Mouse (Mus musculus) hindbrain, embryonic 11.5 days (tissue): ENCODE data around the gene Opn1sw. TPM values are rescaled to one million over a fixed set of nuclear protein-coding genes. Genes with fewer than 3 reads are reported as not detected.
A peak's percentile ranks its signal among the peaks of the same experiment; 100 is the strongest.
"Not testable (repeated sequence)": the region's sequence is repeated elsewhere in the genome, so short reads cannot be mapped to it uniquely, and the experiment has no call there.

Source experiments
- ATAC-seq: fragments of 200-750 bp; cut with Nextera tagmentation; 2 replicates; pipeline ENCODE4 v1.8.0; 2017; ENCODE audit warnings: mild to moderate bottlenecking, moderate TSS enrichment, moderate library complexity; ENCODE audit not compliant: low FRiP score
- DNase-seq: peaks from one replicate; pipeline ENCODE4 v3.0.0-alpha.2; 2015; ENCODE audit warnings: low spot score
- H3K27ac ChIP-seq: fragments of 300-500 bp; sonication (generic); 2 replicates; pipeline ENCODE4 v1.5.1; 2014; ENCODE audit warnings: mild to moderate bottlenecking, low read depth, low read length
- H3K27me3 ChIP-seq: fragments of 300-500 bp; sonication (generic); 2 replicates; pipeline ENCODE4 v1.6.1; 2014; ENCODE audit warnings: mild to moderate bottlenecking, low read length, moderate library complexity, mixed read lengths; ENCODE audit not compliant: control insufficient read depth, insufficient read depth
- H3K36me3 ChIP-seq: fragments of 300-500 bp; sonication (generic); 2 replicates; pipeline ENCODE4 v1.6.1; 2014; ENCODE audit warnings: mild to moderate bottlenecking, low read length, moderate library complexity, mixed read lengths; ENCODE audit not compliant: control insufficient read depth, insufficient read depth
- H3K4me1 ChIP-seq: fragments of 300-500 bp; sonication (generic); replicated peaks from 2 replicates; pipeline ENCODE4 v1.6.1; 2014; ENCODE audit warnings: low read length, mixed read lengths; ENCODE audit not compliant: control insufficient read depth, insufficient read depth
- H3K4me2 ChIP-seq: fragments of 300-500 bp; sonication (generic); replicated peaks from 2 replicates; pipeline ENCODE4 v1.6.1; 2014; ENCODE audit warnings: mild to moderate bottlenecking, low read depth, low read length
- H3K4me3 ChIP-seq: fragments of 300-500 bp; sonication (generic); 2 replicates; pipeline ENCODE4 v1.5.1; 2014; ENCODE audit warnings: low read depth, low read length
- H3K9ac ChIP-seq: fragments of 300-500 bp; sonication (generic); 2 replicates; pipeline ENCODE4 v1.6.1; 2014; ENCODE audit warnings: low read depth, low read length
- H3K9me3 ChIP-seq: fragments of 300-500 bp; sonication (generic); 2 replicates; pipeline ENCODE4 v1.6.1; 2016; ENCODE audit warnings: low read length; ENCODE audit not compliant: control insufficient read depth
- WGBS: fragments of 180-500 bp; shearing (Covaris S2); extraction: QIAGEN DNeasy Blood & Tissue Kit; methylation state at CpG from one replicate; pipeline ENCODE4 v1.1.7; 2014; 5-methylcytosine and 5-hydroxymethylcytosine counted together
- polyA plus RNA-seq: library from polyadenylated mRNA; unstranded; fragments of >200 nt; fragmentation: Nextera tagmentation; extraction: Ambion mirVana; gene quantifications from 2 replicates; pipeline ENCODE4 v1.2.1, GENCODE M21; 2014

The Opn1sw gene
- polyA plus RNA-seq, 1 experiment from 2014 or later: 0.31 TPM

GRCm38 (mm10) chr6:29402693-29403342 lies 14.6 kb upstream of the Opn1sw start:
- Histone ChIP-seq H3K4me3 (no peak overlapping the region), H3K4me1 (no peaks in the 10 kb centered on the region; the same call in 1 of the 2 replicates), H3K27me3 (no peaks in the 10 kb centered on the region), H3K4me2 (0 out of 2 replicates have a peak overlapping the region, but pooled peaks have one; percentile 14), H3K36me3 (no peaks in the 10 kb centered on the region), H3K9me3 (no peaks in the 10 kb centered on the region), H3K27ac (no peak overlapping the region), H3K9ac (no peak overlapping the region)
- DNase-seq: peak; percentile 50
- ATAC-seq: no peak
- WGBS: 5% methylated on average over 34 of the region's 34 CpGs

DNA sequence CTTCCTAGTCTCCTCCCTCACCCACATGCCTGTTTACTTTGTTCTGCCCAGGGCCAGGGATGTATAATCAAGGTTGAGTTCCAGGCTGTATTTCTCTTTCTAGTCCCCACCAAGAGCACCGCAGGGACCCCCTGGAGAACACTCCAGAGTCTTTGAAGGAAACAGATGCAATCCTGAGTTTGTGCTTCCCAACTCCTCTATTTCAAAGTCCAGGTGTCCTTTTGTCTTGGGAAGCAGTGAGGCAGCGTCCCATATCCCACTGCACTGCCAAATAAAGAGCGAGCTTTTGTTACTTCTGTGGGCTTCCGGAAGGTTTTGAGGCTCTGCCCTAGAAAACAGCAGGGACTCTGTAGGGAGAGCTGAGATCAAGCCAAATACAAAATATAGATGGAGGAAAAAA lies 11.6 kb upstream of the Opn1sw start:
- no peak overlapping the region for H3K4me3 ChIP-seq
- H3K4me1 ChIP-seq: peaks cover 3% of the 10 kb centered on the region
- WGBS: 73% methylated on average over 4 of the region's 4 CpGs
- no peak overlapping the region for H3K4me2 ChIP-seq
- H3K27me3 ChIP-seq: peaks cover 3% of the 10 kb centered on the region; the same call in 1 of the 2 replicates
- DNase-seq (no peak), ATAC-seq (no peak)
- H3K27ac ChIP-seq: no peak overlapping the region
- H3K9ac ChIP-seq: no peak overlapping the region
- no peaks in the 10 kb centered on the region for H3K9me3 ChIP-seq
- H3K36me3 ChIP-seq: no peaks in the 10 kb centered on the region

GRCm38 (mm10) chr6:29397575-29397974 lies 9.3 kb upstream of the Opn1sw start:
- DNase-seq: peak; percentile 35
- H3K4me3 ChIP-seq: peak overlapping the region; percentile 68
- H3K36me3 ChIP-seq: no peaks in the 10 kb centered on the region
- H3K4me1 ChIP-seq: peaks cover 3% of the 10 kb centered on the region
- WGBS: 7% methylated on average over 6 of the region's 6 CpGs
- H3K27ac ChIP-seq: no peak overlapping the region
- H3K9ac ChIP-seq: peak overlapping the region; percentile 79
- H3K9me3 ChIP-seq: no peaks in the 10 kb centered on the region
- peak overlapping the region; percentile 88 for H3K4me2 ChIP-seq
- H3K27me3 ChIP-seq: peaks cover 9% of the 10 kb centered on the region; the same call in 1 of the 2 replicates
- ATAC-seq: no peak

DNA sequence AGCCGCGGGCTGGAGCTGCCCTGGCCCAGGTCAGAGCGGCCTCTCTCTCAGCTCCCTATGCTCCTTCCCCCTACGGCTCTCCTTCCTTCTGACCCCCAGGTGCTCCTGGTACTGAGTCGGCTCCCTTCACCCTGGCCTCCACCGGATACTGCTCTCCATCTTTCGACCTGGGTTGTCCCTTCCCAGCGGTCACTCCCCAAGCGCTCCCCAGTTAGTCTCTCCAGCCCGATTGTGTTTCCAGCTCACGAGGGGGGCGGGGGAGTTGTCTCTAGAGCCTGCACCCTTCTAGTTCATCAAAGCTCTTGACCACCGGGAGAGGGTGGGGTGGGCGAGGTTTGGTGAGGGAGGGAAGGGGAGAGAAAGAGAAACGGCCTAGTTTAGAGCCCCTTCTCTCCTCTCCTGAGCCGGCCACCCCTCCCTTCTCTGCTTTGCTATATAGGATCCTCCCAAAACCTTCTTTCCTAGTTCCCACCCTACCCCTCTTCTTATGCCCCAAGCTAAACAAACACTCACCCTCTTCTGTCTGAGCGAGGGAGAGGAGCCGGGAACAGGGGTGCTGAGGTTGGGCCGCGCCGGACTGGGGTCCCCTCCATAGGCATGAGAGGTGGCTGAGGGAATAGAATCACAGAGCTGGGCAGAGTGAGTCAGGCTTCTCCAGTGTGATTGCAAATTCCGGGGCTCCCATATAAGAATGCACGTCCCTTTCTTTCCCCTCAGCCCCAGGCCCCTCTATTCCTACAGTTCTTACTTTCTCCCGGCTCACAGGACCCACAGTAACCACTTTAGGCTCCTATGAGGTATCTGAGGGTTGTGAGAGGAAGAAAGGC lies 8.7 kb upstream of the Opn1sw start:
- peak; percentile 58 for DNase-seq
- peak; percentile 83 for ATAC-seq
- 2% methylated on average over 20 of the region's 24 CpGs for WGBS
- H3K9me3 ChIP-seq: no peaks in the 10 kb centered on the region
- H3K4me2 ChIP-seq: peak overlapping the region; percentile 88
- peak overlapping the region; percentile 51 for H3K27ac ChIP-seq
- H3K9ac ChIP-seq: peak overlapping the region; percentile 79
- peaks cover 3% of the 10 kb centered on the region for H3K4me1 ChIP-seq
- H3K36me3 ChIP-seq: no peaks in the 10 kb centered on the region
- peaks cover 9% of the 10 kb centered on the region; the same call in 1 of the 2 replicates for H3K27me3 ChIP-seq
- peak overlapping the region; percentile 68 for H3K4me3 ChIP-seq

- peak within 1 kb of the TSS; percentile 88 for H3K4me2 ChIP-seq
- H3K27ac ChIP-seq: peak within 1 kb of the TSS; percentile 51
- H3K9me3 ChIP-seq: no peaks in the 10 kb centered on the region
- peaks cover 9% of the 10 kb centered on the region; the same call in 1 of the 2 replicates for H3K27me3 ChIP-seq
- H3K36me3 ChIP-seq: no peaks in the 10 kb centered on the region
- H3K9ac ChIP-seq: peak within 1 kb of the TSS; percentile 79
- H3K4me1 ChIP-seq: peaks cover 3% of the 10 kb centered on the region
- peak; percentile 96 for ATAC-seq
- WGBS: under 1% methylated on average over 21 of the region's 49 CpGs
- peak; percentile 77 for DNase-seq
- peak within 1 kb of the TSS; percentile 68 for H3K4me3 ChIP-seq
These were observed 7.8 kb upstream of the Opn1sw start, which contains the start of gene Ccdc136 for GRCm38 (mm10) chr6:29395910-29396713. TSS of gene Ccdc136 (plus strand) at chr6:29396309.

GRCm38 (mm10) chr6:29394286-29394685 lies 6.0 kb upstream of the Opn1sw start:
- Histone ChIP-seq H3K4me3 (no peak overlapping the region), H3K9me3 (no peaks in the 10 kb centered on the region), H3K27ac (no peak overlapping the region), H3K4me1 (peaks cover 3% of the 10 kb centered on the region), H3K36me3 (no peaks in the 10 kb centered on the region), H3K27me3 (peaks cover 9% of the 10 kb centered on the region; the same call in 1 of the 2 replicates), H3K4me2 (no peak overlapping the region), H3K9ac (no peak overlapping the region)
- DNase-seq (no peak), ATAC-seq (no peak)
- 61% methylated on average over 1 of the region's 1 CpGs for WGBS

- H3K4me1 ChIP-seq: peaks cover 3% of the 10 kb centered on the region
- no peak overlapping the region for H3K9ac ChIP-seq
- peaks cover 9% of the 10 kb centered on the region; the same call in 1 of the 2 replicates for H3K27me3 ChIP-seq
- H3K27ac ChIP-seq: no peak overlapping the region
- no peaks in the 10 kb centered on the region for H3K36me3 ChIP-seq
- H3K9me3 ChIP-seq: no peaks in the 10 kb centered on the region
- no peak for DNase-seq
- H3K4me3 ChIP-seq: no peak overlapping the region
- 73% methylated on average over 4 of the region's 4 CpGs for WGBS
- no peak for ATAC-seq
- H3K4me2 ChIP-seq: no peak overlapping the region
These were observed 3.5 kb upstream of the Opn1sw start for GRCm38 (mm10) chr6:29391802-29392201.

DNA sequence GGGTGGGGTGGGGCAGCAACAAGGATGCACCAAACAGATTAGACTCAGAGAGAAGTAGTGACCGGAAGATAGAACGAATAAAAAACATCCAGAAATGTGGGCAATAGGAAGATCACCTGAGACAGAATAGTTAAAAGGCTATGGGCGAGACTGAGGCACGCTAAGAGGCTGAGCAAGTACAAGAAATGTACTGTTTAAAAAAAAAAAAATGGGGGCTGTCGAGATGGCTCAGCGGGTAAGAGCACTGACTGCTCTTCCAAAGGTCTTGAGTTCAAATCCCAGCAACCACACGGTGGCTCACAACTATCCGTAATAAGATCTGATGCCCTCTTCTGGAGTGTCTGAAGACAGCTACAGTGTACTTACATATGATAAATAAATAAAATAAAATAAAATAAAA lies 3.0 kb upstream of the Opn1sw start:
- not testable (repeated sequence) for DNase-seq, H3K4me2 ChIP-seq, H3K4me1 ChIP-seq, H3K27ac ChIP-seq, H3K9ac ChIP-seq, H3K36me3 ChIP-seq, H3K4me3 ChIP-seq, H3K9me3 ChIP-seq, H3K27me3 ChIP-seq, ATAC-seq
- WGBS: 77% methylated on average over 8 of the region's 8 CpGs
